Mouse (Mus musculus) cerebellum, adult 2 months (tissue): ENCODE data around the gene Lrrc7. TPM values are rescaled to one million over a fixed set of nuclear protein-coding genes. Genes with fewer than 3 reads are reported as not detected.

Experiments used
- DNase-seq, 2 experiments: peaks; one replicate each; pipeline ENCODE4 v3.0.0; 2021
- H3K27ac ChIP-seq: fragments of 200-500 bp; 2 replicates; pipeline ENCODE4 v1.5.1; 2012; ENCODE audit warnings: low read length, control low read depth, inconsistent platforms; ENCODE audit not compliant: insufficient read depth
- H3K27me3 ChIP-seq: fragments of 200-500 bp; 2 replicates; pipeline ENCODE4 v1.6.1; 2012; ENCODE audit warnings: inconsistent platforms, mild to moderate bottlenecking, low read length, moderate library complexity; ENCODE audit not compliant: control insufficient read depth, insufficient read depth
- H3K4me1 ChIP-seq: fragments of 200-500 bp; 2 replicates; pipeline ENCODE4 v1.6.1; 2011; ENCODE audit warnings: low read length; ENCODE audit not compliant: control insufficient read depth, insufficient read depth
- H3K4me3 ChIP-seq: fragments of 200-500 bp; replicated peaks from 2 replicates; pipeline ENCODE3; 2011; ENCODE audit warnings: mild to moderate bottlenecking, low read depth, low read length, control low read depth; ENCODE audit not compliant: insufficient read depth
- CTCF ChIP-seq: fragments of 200-500 bp; IDR thresholded peaks from 2 replicates; pipeline ENCODE4 v1.5.1; 2011; ENCODE audit warnings: low read depth, mild to moderate bottlenecking, control low read depth, low read length, moderate library complexity, borderline replicate concordance; ENCODE audit not compliant: insufficient read depth
- POLR2A ChIP-seq: fragments of 200-500 bp; IDR thresholded peaks from 2 replicates; pipeline ENCODE4 v1.6.1; 2011; ENCODE audit warnings: low read length, control low read depth, borderline replicate concordance; ENCODE audit not compliant: insufficient read depth
- WGBS: fragments of 180-500 bp; shearing (Covaris S2); methylation state at CpG from one replicate; pipeline ENCODE4 v1.1.7; 2018; 5-methylcytosine and 5-hydroxymethylcytosine counted together
- polyA plus RNA-seq: library from polyadenylated mRNA; depleted of rRNA; stranded (reverse); fragments of >200 nt; gene quantifications from 2 replicates; pipeline ENCODE4 v1.2.3, GENCODE M21; 2012; rRNA removed

Lrrc7 gene
- polyA plus RNA-seq = 1.7 and 2.0 TPM in 2 replicates

- no peaks in the 10 kb centered on the region for H3K27me3 ChIP-seq
- peak within 1 kb of the TSS; percentile 64 for H3K4me3 ChIP-seq
- WGBS = 1% methylated on average over 28 of the region's 28 CpGs
- no peak for TF ChIP-seq POLR2A
- no peak for TF ChIP-seq CTCF
- no peak within 1 kb of the TSS for H3K27ac ChIP-seq
- peak; percentile 42 to 51 for DNase-seq
- no peaks in the 10 kb centered on the region; the same call in 1 of the 2 replicates for H3K4me1 ChIP-seq
Observed at GRCm38 (mm10) chr3:158561987-158562360, at the start of gene Lrrc7. Lrrc7 (minus strand) TSS chr3:158562221.

DNA sequence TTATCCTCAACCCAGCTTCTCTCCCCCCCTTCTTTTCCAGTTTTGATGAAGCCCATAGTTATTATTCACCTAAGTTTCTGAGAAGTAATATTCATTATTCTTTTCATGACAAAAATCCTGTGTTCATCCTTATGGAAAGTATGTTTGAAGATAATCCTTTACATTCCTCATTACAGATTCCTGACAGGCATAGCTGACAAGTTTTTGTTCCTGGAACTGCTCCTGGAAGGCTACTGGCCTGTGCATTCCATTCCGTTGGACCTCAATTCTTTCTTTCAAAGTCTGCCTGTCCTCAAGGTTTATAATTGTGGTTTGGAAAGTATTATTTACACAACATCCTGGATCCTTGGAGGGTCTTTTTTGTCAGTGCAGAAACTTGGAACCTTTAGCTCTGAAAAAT, 45.0 kb upstream of the Lrrc7 start:
- TF ChIP-seq POLR2A = no peak
- TF ChIP-seq CTCF = no peak
- Histone ChIP-seq H3K27ac (no peak overlapping the region), H3K4me3 (no peak overlapping the region), H3K27me3 (no peaks in the 10 kb centered on the region), H3K4me1 (no peaks in the 10 kb centered on the region)
- WGBS = 18% methylated on average over 1 of the region's 1 CpGs
- DNase-seq = no peak

DNA sequence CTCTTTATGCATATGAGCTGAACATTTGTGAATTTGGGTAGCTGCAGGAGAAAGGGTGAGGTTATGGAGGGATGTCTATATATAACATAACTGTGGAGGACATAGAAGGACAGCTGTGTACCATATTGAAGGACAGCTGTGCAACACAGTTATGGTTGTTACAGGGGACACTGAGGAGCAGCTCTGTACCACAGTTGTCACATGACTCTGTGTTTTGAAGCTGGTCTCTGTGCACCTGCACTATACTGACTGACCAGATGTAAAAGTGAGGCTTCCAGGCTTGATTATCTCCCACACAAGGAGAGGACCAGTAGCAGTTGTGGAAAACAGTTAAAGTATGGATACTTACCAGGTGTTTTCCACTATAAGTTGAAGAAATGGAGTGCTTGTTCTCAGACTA, 43.3 kb upstream of the Lrrc7 start:
- no peak overlapping the region for H3K27ac ChIP-seq
- H3K4me1 ChIP-seq = no peaks in the 10 kb centered on the region
- DNase-seq = no peak
- no peak for TF ChIP-seq CTCF
- TF ChIP-seq POLR2A = no peak
- no peaks in the 10 kb centered on the region for H3K27me3 ChIP-seq
- no peak overlapping the region for H3K4me3 ChIP-seq

- peak overlapping the region; percentile 64 for H3K4me3 ChIP-seq
Observed at GRCm38 (mm10) chr3:158561256-158561986, 600 bp downstream of the Lrrc7 start.

GRCm38 (mm10) chr3:158560891-158561255, 1.1 kb downstream of the Lrrc7 start:
- Histone ChIP-seq H3K27ac (no peak overlapping the region), H3K27me3 (no peaks in the 10 kb centered on the region), H3K4me1 (no peaks in the 10 kb centered on the region; the same call in 1 of the 2 replicates), H3K4me3 (peak overlapping the region; percentile 64)
- peak; percentile 23 to 38 for DNase-seq
- under 1% methylated on average over 16 of the region's 16 CpGs for WGBS
- TF ChIP-seq POLR2A (no peak), CTCF (no peak)

More at GRCm38 (mm10) chr3:158561256-158561986, 600 bp downstream of the Lrrc7 start:
- WGBS = under 1% methylated on average over 55 of the region's 55 CpGs
- no peaks in the 10 kb centered on the region for H3K27me3 ChIP-seq
- no peaks in the 10 kb centered on the region; the same call in 1 of the 2 replicates for H3K4me1 ChIP-seq
- DNase-seq = peak; percentile 34 to 47
- H3K27ac ChIP-seq = no peak overlapping the region
- TF ChIP-seq CTCF (no peak), POLR2A (no peak)

DNA sequence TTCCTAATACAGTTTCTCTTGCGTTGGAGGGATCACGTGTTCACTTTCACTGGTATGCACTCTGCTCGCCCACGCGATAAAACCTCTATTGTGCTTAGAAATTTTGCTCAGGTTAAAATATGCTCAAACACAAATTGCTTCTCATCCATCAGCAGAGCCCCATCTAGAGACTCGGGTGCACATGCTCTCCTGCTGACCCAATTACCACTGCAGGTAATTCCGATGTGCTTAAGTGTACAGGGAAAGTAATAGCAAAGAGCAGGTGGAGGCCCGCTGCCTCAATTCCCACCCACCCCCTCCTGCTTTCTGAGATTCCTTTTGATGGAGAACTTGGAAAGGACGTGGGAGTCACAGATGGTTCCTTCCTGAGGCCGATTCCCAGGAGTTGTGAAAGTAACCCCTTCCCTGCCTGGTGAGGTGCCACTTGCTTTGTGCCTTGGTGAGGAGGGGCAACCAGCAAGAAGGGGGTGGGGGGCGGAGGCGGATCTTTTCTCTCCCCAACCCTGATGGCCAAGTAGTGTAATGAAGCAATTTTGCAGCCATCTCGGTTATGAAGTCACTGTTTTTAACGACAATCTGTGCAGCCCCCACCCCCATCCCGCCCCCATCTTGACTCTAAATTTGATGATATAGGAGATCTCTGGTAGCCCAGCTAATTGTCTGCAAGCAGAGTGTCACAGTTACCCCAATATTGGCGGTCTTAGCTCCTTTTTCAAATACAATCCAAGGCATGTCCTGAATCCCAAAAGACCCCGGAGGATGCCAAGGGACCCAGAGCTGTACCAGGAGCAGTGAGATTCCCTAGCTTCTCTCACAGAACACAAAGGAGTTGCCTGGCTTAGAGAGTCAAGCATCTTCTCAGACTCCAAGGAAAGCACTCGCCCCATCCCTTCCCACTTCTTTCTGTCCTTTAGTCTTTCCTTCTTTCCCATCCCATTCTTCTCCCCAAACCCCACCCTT, 2.0 kb downstream of the Lrrc7 start:
- WGBS = 3% methylated on average over 18 of the region's 18 CpGs
- peak; percentile 8 to 12 for DNase-seq
- TF ChIP-seq CTCF = no peak
- no peak for TF ChIP-seq POLR2A
- H3K27ac ChIP-seq = no peak overlapping the region
- peak overlapping the region; percentile 64 for H3K4me3 ChIP-seq
- no peaks in the 10 kb centered on the region; the same call in 1 of the 2 replicates for H3K4me1 ChIP-seq
- H3K27me3 ChIP-seq = no peaks in the 10 kb centered on the region

GRCm38 (mm10) chr3:158559131-158559658, 2.8 kb downstream of the Lrrc7 start:
- H3K4me1 ChIP-seq = no peaks in the 10 kb centered on the region; the same call in 1 of the 2 replicates
- peak in 1 of 2 experiments; percentile 1 for DNase-seq
- 25% methylated on average over 5 of the region's 5 CpGs for WGBS
- no peak overlapping the region for H3K27ac ChIP-seq
- no peaks in the 10 kb centered on the region for H3K27me3 ChIP-seq
- peak overlapping the region; percentile 64 for H3K4me3 ChIP-seq
- TF ChIP-seq CTCF = no peak
- no peak for TF ChIP-seq POLR2A
